Mouse (Mus musculus) layer of hippocampus, postnatal 36 days (tissue): ENCODE results near the gene Plcl1. TPM values are rescaled to one million over a fixed set of nuclear protein-coding genes. Genes with fewer than 3 reads are reported as not detected.
A peak's percentile ranks its signal among the peaks of the same experiment; 100 is the strongest.

Source experiments
- DNase-seq, 2 experiments: peaks; one replicate each; pipeline ENCODE4 v3.0.0; 2022
- total RNA-seq, 2 experiments: library from RNA; stranded (reverse); gene quantifications; 2 replicates each; pipeline ENCODE4 v1.2.3; 2021

Gene Plcl1
- total RNA-seq, 2 experiments from 2014 or later: 29.0 to 33.1 TPM

GRCm38 (mm10) chr1:55705173-55705572 is 299.5 kb downstream of the Plcl1 start:
- DNase-seq: no peak

- no peak for DNase-seq
Observed at GRCm38 (mm10) chr1:55705756-55706155, 300.0 kb downstream of the Plcl1 start.

- DNase-seq: no peak
Observed at GRCm38 (mm10) chr1:55706933-55707332, 301.2 kb downstream of the Plcl1 start.

GRCm38 (mm10) chr1:55717283-55717803 is 311.6 kb downstream of the Plcl1 start:
- no peak for DNase-seq

- DNase-seq: no peak
Observed at GRCm38 (mm10) chr1:55725428-55725827, 319.7 kb downstream of the Plcl1 start.

- DNase-seq: no peak
Observed at GRCm38 (mm10) chr1:55729332-55729731, 323.6 kb downstream of the Plcl1 start.

- no peak for DNase-seq
Observed at GRCm38 (mm10) chr1:55732951-55733350, 327.2 kb downstream of the Plcl1 start.

- peak; percentile 75 to 85 for DNase-seq
Observed at GRCm38 (mm10) chr1:55736054-55736740, 330.5 kb downstream of the Plcl1 start.

GRCm38 (mm10) chr1:55736762-55737288 is 331.1 kb downstream of the Plcl1 start:
- no peak for DNase-seq

GRCm38 (mm10) chr1:55738746-55739365 is 333.1 kb downstream of the Plcl1 start:
- DNase-seq: no peak

GRCm38 (mm10) chr1:55741885-55742284 is 336.2 kb downstream of the Plcl1 start:
- DNase-seq: peak; percentile 30 to 32

- no peak for DNase-seq
Observed at GRCm38 (mm10) chr1:55748516-55748915, 342.8 kb downstream of the Plcl1 start.

GRCm38 (mm10) chr1:55749770-55750169 is 344.0 kb downstream of the Plcl1 start:
- no peak for DNase-seq

GRCm38 (mm10) chr1:55755742-55756141 is 350.0 kb downstream of the Plcl1 start:
- peak; percentile 53 to 61 for DNase-seq

GRCm38 (mm10) chr1:55762284-55762683 is 356.6 kb downstream of the Plcl1 start:
- no peak for DNase-seq

GRCm38 (mm10) chr1:55763171-55763570 is 357.4 kb downstream of the Plcl1 start:
- no peak for DNase-seq

GRCm38 (mm10) chr1:55766743-55767142 is 361.0 kb downstream of the Plcl1 start:
- DNase-seq: no peak

- no peak for DNase-seq
Observed at GRCm38 (mm10) chr1:55770072-55770785, 364.5 kb downstream of the Plcl1 start.

- peak; percentile 44 to 46 for DNase-seq
Observed at GRCm38 (mm10) chr1:55792817-55793216, 387.1 kb downstream of the Plcl1 start.
